Mouse (Mus musculus): Measurements from ENCODE around the gene Sdad1. TPM values are rescaled to one million over a fixed set of nuclear protein-coding genes. Genes with fewer than 3 reads are reported as not detected.

Sdad1 gene
- polyA plus RNA-seq, 1 experiment from 2014 or later = 59.4 TPM

DNA sequence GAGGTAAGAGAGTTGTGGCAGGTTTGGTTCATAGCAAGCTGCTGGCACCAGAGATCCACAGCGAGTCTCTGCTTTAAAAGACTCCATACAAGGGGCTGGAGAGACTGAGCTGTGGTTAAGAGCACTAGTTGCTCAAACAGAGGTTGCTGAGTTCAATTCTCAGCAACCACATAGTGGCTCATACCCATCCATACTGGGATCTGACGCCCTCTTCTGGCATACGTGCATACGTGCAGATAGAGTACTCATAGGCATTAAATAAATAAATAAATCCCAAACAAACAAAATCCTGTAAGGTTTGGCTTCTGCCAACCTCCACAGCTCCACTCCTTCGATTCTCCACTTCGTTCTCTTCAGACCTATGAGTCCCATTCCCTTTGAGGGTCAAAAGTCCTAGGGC is 58.2 kb downstream of the Sdad1 start:
- Histone ChIP-seq H3K27me3 (ENCODE audit: poor library complexity, severe bottlenecking) (peaks cover 32% of the 10 kb centered on the region; the same call in 1 of the 2 replicates), H3K36me3 (replicated peaks) (no peaks in the 10 kb centered on the region), H3K27ac (no peak overlapping the region), H3K4me1 (peaks cover 20% of the 10 kb centered on the region), H3K4me3 (no peak overlapping the region), H3K9me3 (no peaks in the 10 kb centered on the region; the same call in 1 of the 2 replicates)
- DNase-seq (ENCODE audit: extremely low spot score, low spot score) = no peak
- WGBS = 90% methylated on average over 6 of the region's 6 CpGs

GRCm38 (mm10) chr5:92248614-92249013 is 61.7 kb downstream of the Sdad1 start:
- DNase-seq (ENCODE audit: extremely low spot score, low spot score) = no peak
- H3K9me3 ChIP-seq = no peaks in the 10 kb centered on the region; the same call in 1 of the 2 replicates
- peaks cover 7% of the 10 kb centered on the region for H3K4me1 ChIP-seq
- no peak overlapping the region for H3K4me3 ChIP-seq
- H3K27me3 ChIP-seq (ENCODE audit: poor library complexity, severe bottlenecking) = 0 out of 2 replicates have a peak, but pooled peaks cover 6% of the 10 kb centered on the region
- H3K36me3 ChIP-seq (replicated peaks) = no peaks in the 10 kb centered on the region
- 89% methylated on average over 11 of the region's 11 CpGs for WGBS
- H3K27ac ChIP-seq = no peak overlapping the region

GRCm38 (mm10) chr5:92245483-92245882 is 64.8 kb downstream of the Sdad1 start:
- H3K36me3 ChIP-seq (replicated peaks) = no peaks in the 10 kb centered on the region
- H3K27ac ChIP-seq = no peak overlapping the region
- H3K4me1 ChIP-seq = no peaks in the 10 kb centered on the region
- no peak for DNase-seq (ENCODE audit: extremely low spot score, low spot score)
- H3K27me3 ChIP-seq (ENCODE audit: poor library complexity, severe bottlenecking) = no peaks in the 10 kb centered on the region
- H3K9me3 ChIP-seq = no peaks in the 10 kb centered on the region; the same call in 1 of the 2 replicates
- WGBS = 91% methylated on average over 9 of the region's 9 CpGs
- H3K4me3 ChIP-seq = no peak overlapping the region

- Histone ChIP-seq H3K36me3 (replicated peaks) (no peaks in the 10 kb centered on the region), H3K4me1 (no peaks in the 10 kb centered on the region), H3K4me3 (no peak overlapping the region), H3K27me3 (ENCODE audit: poor library complexity, severe bottlenecking) (no peaks in the 10 kb centered on the region), H3K9me3 (no peaks in the 10 kb centered on the region; the same call in 1 of the 2 replicates), H3K27ac (no peak overlapping the region)
- WGBS = 96% methylated on average over 2 of the region's 2 CpGs
- no peak for DNase-seq (ENCODE audit: extremely low spot score, low spot score)
Measured at GRCm38 (mm10) chr5:92244900-92245299, 65.4 kb downstream of the Sdad1 start.

GRCm38 (mm10) chr5:92240769-92241168 is 69.5 kb downstream of the Sdad1 start:
- no peak for DNase-seq (ENCODE audit: extremely low spot score, low spot score)
- 94% methylated on average over 12 of the region's 12 CpGs for WGBS
- Histone ChIP-seq H3K36me3 (replicated peaks) (no peaks in the 10 kb centered on the region), H3K4me3 (no peak overlapping the region), H3K27me3 (ENCODE audit: poor library complexity, severe bottlenecking) (no peaks in the 10 kb centered on the region), H3K4me1 (no peaks in the 10 kb centered on the region), H3K9me3 (no peaks in the 10 kb centered on the region), H3K27ac (no peak overlapping the region)

- Histone ChIP-seq H3K27ac (no peak overlapping the region), H3K4me3 (0 out of 2 replicates have a peak overlapping the region, but pooled peaks have one; percentile 23), H3K27me3 (ENCODE audit: poor library complexity, severe bottlenecking) (no peaks in the 10 kb centered on the region), H3K9me3 (no peaks in the 10 kb centered on the region), H3K36me3 (replicated peaks) (no peaks in the 10 kb centered on the region), H3K4me1 (no peaks in the 10 kb centered on the region)
- WGBS = 48% methylated on average over 29 of the region's 29 CpGs
- DNase-seq (ENCODE audit: extremely low spot score, low spot score) = peak; percentile 55
Measured at GRCm38 (mm10) chr5:92239333-92240232, 70.7 kb downstream of the Sdad1 start.

DNA sequence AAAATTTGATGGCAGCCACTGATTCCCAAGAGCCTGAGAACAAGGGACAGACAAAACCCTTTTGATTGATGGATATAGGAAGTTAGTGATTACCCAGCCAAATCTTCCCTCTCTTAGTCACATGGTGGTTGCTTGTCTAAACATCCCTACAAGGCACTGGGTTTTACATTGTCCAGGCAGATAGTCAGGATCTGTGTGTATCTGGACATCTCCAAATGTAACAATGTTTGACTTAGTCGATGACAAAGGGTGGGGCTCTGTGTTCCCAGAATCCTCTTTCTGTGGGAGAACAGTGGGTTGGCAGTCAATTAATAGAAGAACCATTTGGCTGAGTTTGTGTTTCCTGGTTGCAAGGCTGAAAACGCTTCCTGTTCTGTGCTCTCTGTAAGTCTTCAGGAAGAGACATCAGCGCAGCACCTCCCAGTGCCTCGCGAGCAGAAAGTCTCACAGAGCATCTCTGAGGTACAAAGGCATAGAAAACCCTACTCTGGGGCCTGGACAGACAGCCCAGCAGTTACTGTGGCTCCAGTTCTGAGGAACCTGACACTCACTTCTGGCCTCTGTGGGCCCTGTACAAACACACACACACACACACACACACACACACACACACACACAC is 75.2 kb downstream of the Sdad1 start:
- Histone ChIP-seq H3K4me3 (no peak overlapping the region), H3K27ac (no peak overlapping the region), H3K36me3 (replicated peaks) (no peaks in the 10 kb centered on the region), H3K27me3 (ENCODE audit: poor library complexity, severe bottlenecking) (no peaks in the 10 kb centered on the region), H3K9me3 (no peaks in the 10 kb centered on the region), H3K4me1 (no peaks in the 10 kb centered on the region)
- DNase-seq (ENCODE audit: extremely low spot score, low spot score) = no peak
- WGBS = 80% methylated on average over 5 of the region's 5 CpGs

Other genes with a start within 250 kb of the Sdad1 start
- gene G3bp2, start 226.8 kb downstream of the Sdad1 start, polyA plus RNA-seq (2016; fragmentation: Nextera tagmentation; extraction: Ambion mirVana) = 278 and 287 TPM in 2 replicates
- 37.0 and 38.8 TPM in 2 replicates for gene Uso1, start 172.5 kb downstream of the Sdad1 start, polyA plus RNA-seq (2016; fragmentation: Nextera tagmentation; extraction: Ambion mirVana)
- gene U90926, start 95.1 kb downstream of the Sdad1 start, polyA plus RNA-seq (2016; fragmentation: Nextera tagmentation; extraction: Ambion mirVana) = not detected in 2 replicates
- 0.23 TPM in 1 of 2 replicates, not detected in the other for gene Ppef2, start 54.2 kb downstream of the Sdad1 start, polyA plus RNA-seq (2016; fragmentation: Nextera tagmentation; extraction: Ambion mirVana)
- 2.6 and 3.3 TPM in 2 replicates for gene Naaa, start 32.3 kb downstream of the Sdad1 start, polyA plus RNA-seq (2016; fragmentation: Nextera tagmentation; extraction: Ambion mirVana)
- not detected in 2 replicates for gene Cxcl9, start 17.6 kb upstream of the Sdad1 start, polyA plus RNA-seq (2016; fragmentation: Nextera tagmentation; extraction: Ambion mirVana)
- 0.48 and 1.2 TPM in 2 replicates for gene Art3, start 21.3 kb upstream of the Sdad1 start, polyA plus RNA-seq (2016; fragmentation: Nextera tagmentation; extraction: Ambion mirVana)
- 0.33 TPM in 1 of 2 replicates, not detected in the other for gene Cxcl10, start 38.4 kb upstream of the Sdad1 start, polyA plus RNA-seq (2016; fragmentation: Nextera tagmentation; extraction: Ambion mirVana)
- gene Nup54, start 124.7 kb upstream of the Sdad1 start, polyA plus RNA-seq (2016; fragmentation: Nextera tagmentation; extraction: Ambion mirVana) = 75.1 and 75.8 TPM in 2 replicates
- 7.8 and 9.7 TPM in 2 replicates for gene Scarb2, start 196.4 kb upstream of the Sdad1 start, polyA plus RNA-seq (2016; fragmentation: Nextera tagmentation; extraction: Ambion mirVana)
- not detected in 2 replicates for gene Fam47e, start 244.6 kb upstream of the Sdad1 start, polyA plus RNA-seq (2016; fragmentation: Nextera tagmentation; extraction: Ambion mirVana)